Mouse (Mus musculus) embryonic fibroblast, embryonic 13.5 days (primary cell): ENCODE results near the gene Tomm40.

ENCODE experiments used
- CTCF ChIP-seq: IDR thresholded peaks from 2 replicates; pipeline ENCODE4 v1.5.1; 2011; ENCODE audit warnings: mild to moderate bottlenecking, control low read depth, low read length, moderate library complexity, borderline replicate concordance; ENCODE audit not compliant: insufficient read depth
- POLR2A ChIP-seq: IDR thresholded peaks from 2 replicates; pipeline ENCODE4 v1.6.1; 2011; ENCODE audit warnings: low read depth, mild to moderate bottlenecking, control low read depth, low read length, moderate library complexity

GRCm38 (mm10) chr7:19666750-19667149, 48.5 kb downstream of the Tomm40 start:
- no peak for TF ChIP-seq CTCF
- no peak for TF ChIP-seq POLR2A
